Mouse (Mus musculus): ENCODE data around the gene Map3k12. TPM values are rescaled to one million over a fixed set of nuclear protein-coding genes. Genes with fewer than 3 reads are reported as not detected.

Gene Map3k12
- polyA plus RNA-seq, 1 experiment from 2014 or later, result 4.5 TPM

GRCm38 (mm10) chr15:102468675-102469370 is 48.0 kb downstream of the Map3k12 start:
- peaks cover 22% of the 10 kb centered on the region for H3K4me1 ChIP-seq
- H3K9me3 ChIP-seq (replicated peaks), result peaks cover 6% of the 10 kb centered on the region; the same call in 1 of the 2 replicates
- H3K4me3 ChIP-seq, result no peak overlapping the region
- H3K36me3 ChIP-seq, result peaks cover 38% of the 10 kb centered on the region
- H3K9ac ChIP-seq, result no peak overlapping the region
- ATAC-seq, result no peak
- H3K4me2 ChIP-seq, result no peak overlapping the region
- no peaks in the 10 kb centered on the region for H3K27me3 ChIP-seq (replicated peaks)
- 92% methylated on average over 9 of the region's 9 CpGs for WGBS (ENCODE audit: insufficient replicate concordance)
- no peak overlapping the region for H3K27ac ChIP-seq

GRCm38 (mm10) chr15:102463666-102464065 is 53.2 kb downstream of the Map3k12 start:
- H3K27ac ChIP-seq, result no peak overlapping the region
- H3K27me3 ChIP-seq (replicated peaks), result no peaks in the 10 kb centered on the region
- H3K36me3 ChIP-seq, result peaks cover 38% of the 10 kb centered on the region
- H3K4me2 ChIP-seq, result no peak overlapping the region
- peaks cover 37% of the 10 kb centered on the region for H3K4me1 ChIP-seq
- peaks cover 3% of the 10 kb centered on the region; the same call in 1 of the 2 replicates for H3K9me3 ChIP-seq (replicated peaks)
- no peak overlapping the region for H3K4me3 ChIP-seq
- ATAC-seq, result no peak
- H3K9ac ChIP-seq, result no peak overlapping the region

GRCm38 (mm10) chr15:102461430-102462075 is 55.3 kb downstream of the Map3k12 start:
- H3K4me1 ChIP-seq, result peaks cover 55% of the 10 kb centered on the region

GRCm38 (mm10) chr15:102460971-102461370 is 55.9 kb downstream of the Map3k12 start:
- Histone ChIP-seq H3K27me3 (replicated peaks) (no peaks in the 10 kb centered on the region), H3K4me1 (peaks cover 57% of the 10 kb centered on the region), H3K27ac (peak overlapping the region; percentile 91), H3K36me3 (peaks cover 23% of the 10 kb centered on the region), H3K9me3 (replicated peaks) (no peaks in the 10 kb centered on the region), H3K9ac (peak overlapping the region; percentile 74), H3K4me3 (peak overlapping the region; percentile 63), H3K4me2 (peak overlapping the region; percentile 85)
- WGBS (ENCODE audit: insufficient replicate concordance), result 20% methylated on average over 4 of the region's 4 CpGs
- ATAC-seq, result peak; percentile 54

More at GRCm38 (mm10) chr15:102461430-102462075, 55.3 kb downstream of the Map3k12 start:
- H3K36me3 ChIP-seq, result peaks cover 23% of the 10 kb centered on the region
- H3K27ac ChIP-seq, result peak overlapping the region; percentile 91
- H3K27me3 ChIP-seq (replicated peaks), result no peaks in the 10 kb centered on the region
- peak overlapping the region; percentile 85 for H3K4me2 ChIP-seq
- no peak for ATAC-seq
- H3K9ac ChIP-seq, result peak overlapping the region; percentile 74
- 75% methylated on average over 9 of the region's 9 CpGs for WGBS (ENCODE audit: insufficient replicate concordance)
- H3K9me3 ChIP-seq (replicated peaks), result no peaks in the 10 kb centered on the region
- peak overlapping the region; percentile 63 for H3K4me3 ChIP-seq

GRCm38 (mm10) chr15:102460409-102460808 is 56.5 kb downstream of the Map3k12 start:
- peak overlapping the region; percentile 91 for H3K27ac ChIP-seq
- H3K4me3 ChIP-seq, result peak overlapping the region; percentile 63
- WGBS (ENCODE audit: insufficient replicate concordance), result 68% methylated on average over 12 of the region's 12 CpGs
- H3K36me3 ChIP-seq, result peaks cover 17% of the 10 kb centered on the region
- H3K27me3 ChIP-seq (replicated peaks), result no peaks in the 10 kb centered on the region
- ATAC-seq, result no peak
- peaks cover 59% of the 10 kb centered on the region for H3K4me1 ChIP-seq
- peak overlapping the region; percentile 74 for H3K9ac ChIP-seq
- peak overlapping the region; percentile 85 for H3K4me2 ChIP-seq
- no peaks in the 10 kb centered on the region for H3K9me3 ChIP-seq (replicated peaks)

- peak overlapping the region; percentile 85 for H3K4me2 ChIP-seq
- no peaks in the 10 kb centered on the region for H3K9me3 ChIP-seq (replicated peaks)
- WGBS (ENCODE audit: insufficient replicate concordance), result 9% methylated on average over 5 of the region's 5 CpGs
- H3K27ac ChIP-seq, result peak overlapping the region; percentile 91
- H3K36me3 ChIP-seq, result peaks cover 17% of the 10 kb centered on the region
- H3K27me3 ChIP-seq (replicated peaks), result no peaks in the 10 kb centered on the region
- H3K9ac ChIP-seq, result peak overlapping the region; percentile 74
- peak overlapping the region; percentile 63 for H3K4me3 ChIP-seq
- peaks cover 59% of the 10 kb centered on the region for H3K4me1 ChIP-seq
- peak; percentile 79 for ATAC-seq
Observed at GRCm38 (mm10) chr15:102459847-102460246, 57.0 kb downstream of the Map3k12 start.

- Histone ChIP-seq H3K27ac (peak overlapping the region; percentile 91), H3K4me1 (peaks cover 59% of the 10 kb centered on the region), H3K36me3 (peaks cover 17% of the 10 kb centered on the region), H3K4me2 (peak overlapping the region; percentile 85), H3K4me3 (peak overlapping the region; percentile 63), H3K27me3 (replicated peaks) (no peaks in the 10 kb centered on the region), H3K9ac (peak overlapping the region; percentile 74), H3K9me3 (replicated peaks) (no peaks in the 10 kb centered on the region)
- peak; percentile 0; the same call in 1 of the 2 replicates for ATAC-seq
- WGBS (ENCODE audit: insufficient replicate concordance), result 13% methylated on average over 6 of the region's 6 CpGs
Observed at GRCm38 (mm10) chr15:102459381-102459780, 57.5 kb downstream of the Map3k12 start.

- Histone ChIP-seq H3K9me3 (replicated peaks) (no peaks in the 10 kb centered on the region), H3K27me3 (replicated peaks) (no peaks in the 10 kb centered on the region), H3K9ac (peak within 1 kb of the TSS; percentile 74), H3K4me3 (peak within 1 kb of the TSS; percentile 63), H3K4me1 (peaks cover 59% of the 10 kb centered on the region), H3K36me3 (peaks cover 17% of the 10 kb centered on the region), H3K4me2 (peak within 1 kb of the TSS; percentile 85), H3K27ac (peak within 1 kb of the TSS; percentile 91)
- peak; percentile 78 for ATAC-seq
- WGBS (ENCODE audit: insufficient replicate concordance), result 0% methylated on average over 19 of the region's 19 CpGs
Observed at GRCm38 (mm10) chr15:102458904-102459317, 58.0 kb downstream of the Map3k12 start, which contains the start of gene Prr13. Gene Prr13 (plus strand): TSS chr15:102459028.

GRCm38 (mm10) chr15:102458050-102458736 is 58.7 kb downstream of the Map3k12 start:
- Histone ChIP-seq H3K4me1 (peaks cover 59% of the 10 kb centered on the region), H3K4me2 (peak overlapping the region; percentile 85), H3K9me3 (replicated peaks) (no peaks in the 10 kb centered on the region), H3K27me3 (replicated peaks) (no peaks in the 10 kb centered on the region), H3K4me3 (peak overlapping the region; percentile 63), H3K27ac (peak overlapping the region; percentile 91), H3K36me3 (peaks cover 12% of the 10 kb centered on the region), H3K9ac (peak overlapping the region; percentile 37; the same call in 1 of the 2 replicates)
- WGBS (ENCODE audit: insufficient replicate concordance), result 28% methylated on average over 5 of the region's 5 CpGs
- ATAC-seq, result no peak

- ATAC-seq, result no peak
- peaks cover 59% of the 10 kb centered on the region for H3K4me1 ChIP-seq
- H3K27me3 ChIP-seq (replicated peaks), result no peaks in the 10 kb centered on the region
- no peak overlapping the region for H3K4me3 ChIP-seq
- no peaks in the 10 kb centered on the region for H3K9me3 ChIP-seq (replicated peaks)
- WGBS (ENCODE audit: insufficient replicate concordance), result 46% methylated on average over 6 of the region's 6 CpGs
- H3K9ac ChIP-seq, result no peak overlapping the region
- H3K36me3 ChIP-seq, result no peaks in the 10 kb centered on the region
- H3K27ac ChIP-seq, result no peak overlapping the region
- no peak overlapping the region for H3K4me2 ChIP-seq
Observed at GRCm38 (mm10) chr15:102455993-102456392, 60.9 kb downstream of the Map3k12 start.

- H3K36me3 ChIP-seq, result no peaks in the 10 kb centered on the region
- no peak overlapping the region for H3K4me2 ChIP-seq
- no peak overlapping the region for H3K27ac ChIP-seq
- no peak for ATAC-seq
- 74% methylated on average over 26 of the region's 26 CpGs for WGBS (ENCODE audit: insufficient replicate concordance)
- H3K9me3 ChIP-seq (replicated peaks), result no peaks in the 10 kb centered on the region
- no peaks in the 10 kb centered on the region for H3K27me3 ChIP-seq (replicated peaks)
- H3K4me3 ChIP-seq, result no peak overlapping the region
- H3K9ac ChIP-seq, result no peak overlapping the region
- H3K4me1 ChIP-seq, result peaks cover 26% of the 10 kb centered on the region
Observed at GRCm38 (mm10) chr15:102451666-102452430, 65.0 kb downstream of the Map3k12 start.

All from liver, embryonic 12.5 days (tissue).